Mouse (Mus musculus): Measurements from ENCODE around the gene Arhgef26.

DNA sequence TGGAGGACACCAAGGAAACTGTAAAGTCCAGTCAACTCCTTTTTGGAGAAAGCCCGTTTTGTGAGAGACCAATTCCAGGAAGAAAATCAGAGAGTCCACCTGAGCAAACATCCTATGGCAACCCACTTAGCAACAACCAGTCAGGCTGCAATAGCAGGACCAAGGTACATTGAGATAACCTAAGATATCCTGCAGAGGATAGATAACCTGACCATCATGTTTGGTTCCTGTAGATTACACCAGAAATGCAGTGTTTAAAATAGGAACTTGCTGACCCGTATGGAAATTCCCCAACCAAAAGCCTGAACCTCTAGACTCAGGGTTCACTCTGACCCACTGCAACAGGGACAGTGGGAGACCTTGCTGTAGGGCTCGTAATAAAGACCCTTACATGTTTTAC is 126.1 kb downstream of the Arhgef26 start:
- no peak for TF ChIP-seq CTCF (IDR thresholded peaks at IDR 0.05; ENCODE audit: borderline replicate concordance, control insufficient read depth, extremely low read depth, insufficient read depth, low read length, poor library complexity)
- TF ChIP-seq POLR2A (IDR thresholded peaks at IDR 0.05; ENCODE audit: control insufficient read depth, extremely low read depth, insufficient read depth, low read length, poor library complexity) = no peak
